Mouse (Mus musculus) right cerebral cortex, postnatal 10 days (tissue): ENCODE measurements around the gene Nos2.

Experiments used
- DNase-seq, 2 experiments: peaks; one replicate each; pipeline ENCODE4 v3.0.0; 2021; ENCODE audit warnings: low spot score in 2 of 2

Gene Nos2

GRCm38 (mm10) chr11:78920411-78920939 lies at the start of gene Nos2:
Gene Nos2, plus strand, starts transcription at chr11:78920787.
- no peak for DNase-seq

- DNase-seq = no peak
Observed at GRCm38 (mm10) chr11:78870891-78871290, 49.7 kb upstream of the Nos2 start.

GRCm38 (mm10) chr11:78872782-78873181 lies 47.8 kb upstream of the Nos2 start:
- DNase-seq = no peak

- DNase-seq = no peak
Observed at GRCm38 (mm10) chr11:78879727-78880126, 40.9 kb upstream of the Nos2 start.

- DNase-seq = peak in 1 of 2 experiments; percentile 20
Observed at GRCm38 (mm10) chr11:78886693-78887092, 33.9 kb upstream of the Nos2 start.

GRCm38 (mm10) chr11:78887102-78887971 lies 33.2 kb upstream of the Nos2 start:
- peak; percentile 91 to 93 for DNase-seq

GRCm38 (mm10) chr11:78889156-78889555 lies 31.4 kb upstream of the Nos2 start:
- no peak for DNase-seq

GRCm38 (mm10) chr11:78896357-78897123 lies 24.0 kb upstream of the Nos2 start:
- no peak for DNase-seq

GRCm38 (mm10) chr11:78915473-78915872 lies 5.1 kb upstream of the Nos2 start:
- DNase-seq = no peak

- DNase-seq = no peak
Observed at GRCm38 (mm10) chr11:78916410-78916809, 4.2 kb upstream of the Nos2 start.

- no peak for DNase-seq
Observed at GRCm38 (mm10) chr11:78919745-78920144, 842 bp upstream of the Nos2 start.

GRCm38 (mm10) chr11:78922678-78923407 lies 2.3 kb downstream of the Nos2 start:
- peak in 1 of 2 experiments; percentile 34 for DNase-seq

GRCm38 (mm10) chr11:78924111-78924510 lies 3.5 kb downstream of the Nos2 start:
- DNase-seq = no peak

GRCm38 (mm10) chr11:78924916-78925315 lies 4.3 kb downstream of the Nos2 start:
- DNase-seq = no peak

- DNase-seq = peak; percentile 78 to 81
Observed at GRCm38 (mm10) chr11:78929345-78929744, 8.8 kb downstream of the Nos2 start.

- DNase-seq = no peak
Observed at GRCm38 (mm10) chr11:78934307-78934706, 13.7 kb downstream of the Nos2 start.

GRCm38 (mm10) chr11:78934727-78935126 lies 14.1 kb downstream of the Nos2 start:
- no peak for DNase-seq

GRCm38 (mm10) chr11:78935178-78935577 lies 14.6 kb downstream of the Nos2 start:
- DNase-seq = no peak

- DNase-seq = no peak
Observed at GRCm38 (mm10) chr11:78943083-78943482, 22.5 kb downstream of the Nos2 start.

- peak; percentile 34 to 44 for DNase-seq
Observed at GRCm38 (mm10) chr11:78950365-78950764, 29.8 kb downstream of the Nos2 start.

- DNase-seq = no peak
Observed at GRCm38 (mm10) chr11:78952467-78952866, 31.9 kb downstream of the Nos2 start.

GRCm38 (mm10) chr11:78956260-78956659 lies 35.7 kb downstream of the Nos2 start:
- DNase-seq = peak; percentile 84 to 86
